Mouse (Mus musculus): ENCODE data around the gene Zc3h12a. TPM values are rescaled to one million over a fixed set of nuclear protein-coding genes. Genes with fewer than 3 reads are reported as not detected.

Zc3h12a gene
- polyA plus RNA-seq, 1 experiment from 2014 or later: 1.1 TPM

DNA sequence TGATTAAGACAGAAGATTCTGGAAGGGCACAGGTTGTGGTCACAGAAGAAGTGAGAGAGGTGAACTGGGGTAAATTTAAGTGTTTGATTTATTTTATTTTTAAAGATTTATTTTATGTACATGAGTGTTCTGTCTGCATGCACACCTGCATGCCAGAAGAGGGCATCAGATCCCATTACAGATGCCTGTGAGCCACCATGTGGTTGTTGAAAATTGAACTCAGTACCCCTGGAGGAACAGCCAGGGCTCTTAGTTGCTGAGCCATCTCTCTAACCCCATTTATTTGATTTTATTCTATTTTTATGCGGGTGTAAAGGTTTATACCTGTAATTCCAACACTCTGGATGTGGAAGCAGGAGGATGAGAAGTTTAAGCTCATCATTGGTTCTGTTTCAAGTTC, 40.1 kb upstream of the Zc3h12a start:
- Histone ChIP-seq H3K4me3 (ENCODE audit: control insufficient read depth in 1 of 2, insufficient read depth in 1 of 2, low read depth in 1 of 2, low read length in 2 of 2) (no peak overlapping the region), H3K4me2 (ENCODE audit: low read length) (no peak overlapping the region), H3K27ac (replicated peaks in 1 of 2; ENCODE audit: control insufficient read depth in 1 of 2, insufficient read depth in 1 of 2, low read depth in 2 of 2, low read length in 2 of 2) (no peak overlapping the region), H3K27me3 (ENCODE audit: control insufficient read depth, insufficient read depth, low read length) (peaks cover 5% of the 10 kb centered on the region; the same call in 1 of the 2 replicates), H3K9me3 (ENCODE audit: control insufficient read depth, low read length) (no peaks in the 10 kb centered on the region), H3K4me1 (ENCODE audit: control insufficient read depth in 2 of 2, insufficient read depth in 2 of 2, low read length in 2 of 2) (no peaks in the 10 kb centered on the region), H3K36me3 (ENCODE audit: control insufficient read depth, insufficient read depth, low read length) (no peaks in the 10 kb centered on the region), H3K9ac (ENCODE audit: low read length) (no peak overlapping the region)
- no peak for ATAC-seq (ENCODE audit: insufficient number of reproducible peaks, insufficient read depth, low FRiP score, low read depth)
- WGBS: 44% methylated on average over 1 of the region's 1 CpGs

DNA sequence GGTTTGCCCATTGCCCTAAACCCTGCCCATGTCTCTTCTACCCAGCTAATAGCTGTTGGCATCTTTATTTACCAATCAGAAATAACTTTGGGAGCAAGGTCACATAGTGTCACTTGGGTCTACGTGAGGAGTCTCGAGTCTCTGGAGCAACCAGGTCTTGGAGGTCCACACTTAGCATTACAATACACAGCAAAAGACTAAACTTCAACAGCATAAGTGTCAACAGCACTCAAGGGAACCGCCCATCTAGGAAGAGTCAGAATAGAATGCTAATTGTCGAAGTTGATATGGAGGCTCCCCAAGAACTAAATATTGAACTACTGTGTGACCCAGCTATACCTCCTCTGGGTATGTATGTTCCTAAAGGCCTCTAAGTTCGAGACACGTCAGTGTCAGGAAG, 37.2 kb upstream of the Zc3h12a start:
- H3K4me2 ChIP-seq (ENCODE audit: low read length): no peak overlapping the region
- H3K9me3 ChIP-seq (ENCODE audit: control insufficient read depth, low read length): no peaks in the 10 kb centered on the region
- no peak overlapping the region for H3K27ac ChIP-seq (replicated peaks in 1 of 2; ENCODE audit: control insufficient read depth in 1 of 2, insufficient read depth in 1 of 2, low read depth in 2 of 2, low read length in 2 of 2)
- H3K36me3 ChIP-seq (ENCODE audit: control insufficient read depth, insufficient read depth, low read length): no peaks in the 10 kb centered on the region
- no peak for ATAC-seq (ENCODE audit: insufficient number of reproducible peaks, insufficient read depth, low FRiP score, low read depth)
- H3K9ac ChIP-seq (ENCODE audit: low read length): no peak overlapping the region
- 76% methylated on average over 6 of the region's 6 CpGs for WGBS
- peaks cover 11% of the 10 kb centered on the region; the same call in 1 of the 2 replicates for H3K27me3 ChIP-seq (ENCODE audit: control insufficient read depth, insufficient read depth, low read length)
- no peak overlapping the region for H3K4me3 ChIP-seq (ENCODE audit: control insufficient read depth in 1 of 2, insufficient read depth in 1 of 2, low read depth in 1 of 2, low read length in 2 of 2)
- H3K4me1 ChIP-seq (ENCODE audit: control insufficient read depth in 2 of 2, insufficient read depth in 2 of 2, low read length in 2 of 2): no peaks in the 10 kb centered on the region

DNA sequence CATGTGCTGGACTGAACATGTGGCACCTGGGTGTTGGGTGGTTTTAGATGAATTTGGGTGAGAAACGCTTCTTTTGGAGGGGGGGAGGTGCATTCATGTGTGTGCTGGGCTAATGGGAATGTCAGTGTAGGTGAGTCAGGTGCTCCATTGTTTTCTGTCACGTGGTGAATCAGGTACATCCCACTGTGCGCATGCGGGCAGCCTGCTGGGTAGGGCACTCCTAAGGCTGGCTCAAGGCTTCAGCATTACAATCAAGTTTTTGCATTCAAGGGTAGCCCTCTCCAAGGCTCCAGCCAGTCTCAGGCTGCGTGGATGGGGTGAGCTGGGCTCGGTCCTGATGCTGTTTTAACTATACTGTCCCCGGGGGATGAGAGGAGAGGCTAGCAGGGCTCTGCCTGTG, 35.1 kb upstream of the Zc3h12a start:
- Histone ChIP-seq H3K27ac (replicated peaks in 1 of 2; ENCODE audit: control insufficient read depth in 1 of 2, insufficient read depth in 1 of 2, low read depth in 2 of 2, low read length in 2 of 2) (no peak overlapping the region), H3K9ac (ENCODE audit: low read length) (no peak overlapping the region), H3K4me1 (ENCODE audit: control insufficient read depth in 2 of 2, insufficient read depth in 2 of 2, low read length in 2 of 2) (no peaks in the 10 kb centered on the region), H3K4me2 (ENCODE audit: low read length) (no peak overlapping the region), H3K36me3 (ENCODE audit: control insufficient read depth, insufficient read depth, low read length) (no peaks in the 10 kb centered on the region), H3K9me3 (ENCODE audit: control insufficient read depth, low read length) (no peaks in the 10 kb centered on the region), H3K4me3 (ENCODE audit: control insufficient read depth in 1 of 2, insufficient read depth in 1 of 2, low read depth in 1 of 2, low read length in 2 of 2) (no peak overlapping the region), H3K27me3 (ENCODE audit: control insufficient read depth, insufficient read depth, low read length) (peaks cover 11% of the 10 kb centered on the region; the same call in 1 of the 2 replicates)
- ATAC-seq (ENCODE audit: insufficient number of reproducible peaks, insufficient read depth, low FRiP score, low read depth): no peak
- 47% methylated on average over 7 of the region's 7 CpGs for WGBS

DNA sequence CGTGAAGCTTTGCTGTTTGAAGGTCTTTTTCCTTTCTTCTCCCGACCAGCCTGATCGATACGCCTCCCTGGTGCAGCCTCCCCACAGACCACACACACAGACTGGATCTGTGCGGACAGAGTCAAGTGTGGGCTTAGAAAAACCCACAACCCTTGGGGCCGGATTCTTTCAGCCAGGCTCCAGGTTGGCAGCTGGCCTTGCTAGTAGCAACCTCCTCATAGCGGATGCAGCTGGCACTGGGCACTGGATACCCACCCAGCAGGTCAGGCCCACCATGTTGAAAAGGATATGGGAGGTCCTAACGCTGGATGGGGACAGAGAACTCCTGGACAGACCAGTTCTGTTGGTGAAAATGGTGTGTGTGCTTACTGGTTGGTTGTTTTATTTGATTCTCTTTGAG, 33.8 kb upstream of the Zc3h12a start:
- ATAC-seq (ENCODE audit: insufficient number of reproducible peaks, insufficient read depth, low FRiP score, low read depth): no peak
- no peak overlapping the region for H3K27ac ChIP-seq (replicated peaks in 1 of 2; ENCODE audit: control insufficient read depth in 1 of 2, insufficient read depth in 1 of 2, low read depth in 2 of 2, low read length in 2 of 2)

DNA sequence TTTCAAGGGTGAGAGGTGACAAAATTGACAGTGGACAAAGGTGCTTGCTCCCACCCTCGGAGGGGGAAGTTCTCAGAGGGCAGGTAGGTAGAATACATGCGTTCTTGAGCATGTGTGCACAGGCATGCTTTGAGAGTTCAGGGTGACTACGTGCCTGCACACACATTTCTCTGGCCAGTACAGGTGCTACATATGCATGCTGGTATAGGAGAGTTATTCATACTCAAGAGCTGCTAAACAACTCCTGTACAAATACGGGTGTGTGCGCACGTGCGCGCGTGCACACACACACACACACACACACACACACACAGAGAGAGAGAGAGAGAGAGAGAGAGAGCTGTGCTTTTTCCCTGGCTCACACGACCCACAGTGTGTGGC, 33.3 kb upstream of the Zc3h12a start:
- no peaks in the 10 kb centered on the region for H3K36me3 ChIP-seq (ENCODE audit: control insufficient read depth, insufficient read depth, low read length)
- no peaks in the 10 kb centered on the region for H3K4me1 ChIP-seq (ENCODE audit: control insufficient read depth in 2 of 2, insufficient read depth in 2 of 2, low read length in 2 of 2)
- H3K27me3 ChIP-seq (ENCODE audit: control insufficient read depth, insufficient read depth, low read length): peaks cover 11% of the 10 kb centered on the region; the same call in 1 of the 2 replicates
- H3K4me2 ChIP-seq (ENCODE audit: low read length): no peak overlapping the region
- WGBS: 69% methylated on average over 10 of the region's 10 CpGs
- no peak overlapping the region for H3K9ac ChIP-seq (ENCODE audit: low read length)
- H3K4me3 ChIP-seq (ENCODE audit: control insufficient read depth in 1 of 2, insufficient read depth in 1 of 2, low read depth in 1 of 2, low read length in 2 of 2): no peak overlapping the region
- no peak overlapping the region for H3K27ac ChIP-seq (replicated peaks in 1 of 2; ENCODE audit: control insufficient read depth in 1 of 2, insufficient read depth in 1 of 2, low read depth in 2 of 2, low read length in 2 of 2)
- H3K9me3 ChIP-seq (ENCODE audit: control insufficient read depth, low read length): no peaks in the 10 kb centered on the region
- no peak for ATAC-seq (ENCODE audit: insufficient number of reproducible peaks, insufficient read depth, low FRiP score, low read depth)

More for the DNA sequence above, 33.8 kb upstream of the Zc3h12a start:
- Histone ChIP-seq H3K4me2 (ENCODE audit: low read length) (no peak overlapping the region), H3K9ac (ENCODE audit: low read length) (no peak overlapping the region), H3K27me3 (ENCODE audit: control insufficient read depth, insufficient read depth, low read length) (peaks cover 11% of the 10 kb centered on the region; the same call in 1 of the 2 replicates), H3K4me3 (ENCODE audit: control insufficient read depth in 1 of 2, insufficient read depth in 1 of 2, low read depth in 1 of 2, low read length in 2 of 2) (no peak overlapping the region), H3K4me1 (ENCODE audit: control insufficient read depth in 2 of 2, insufficient read depth in 2 of 2, low read length in 2 of 2) (no peaks in the 10 kb centered on the region), H3K36me3 (ENCODE audit: control insufficient read depth, insufficient read depth, low read length) (no peaks in the 10 kb centered on the region), H3K9me3 (ENCODE audit: control insufficient read depth, low read length) (no peaks in the 10 kb centered on the region)
- 62% methylated on average over 8 of the region's 8 CpGs for WGBS

DNA sequence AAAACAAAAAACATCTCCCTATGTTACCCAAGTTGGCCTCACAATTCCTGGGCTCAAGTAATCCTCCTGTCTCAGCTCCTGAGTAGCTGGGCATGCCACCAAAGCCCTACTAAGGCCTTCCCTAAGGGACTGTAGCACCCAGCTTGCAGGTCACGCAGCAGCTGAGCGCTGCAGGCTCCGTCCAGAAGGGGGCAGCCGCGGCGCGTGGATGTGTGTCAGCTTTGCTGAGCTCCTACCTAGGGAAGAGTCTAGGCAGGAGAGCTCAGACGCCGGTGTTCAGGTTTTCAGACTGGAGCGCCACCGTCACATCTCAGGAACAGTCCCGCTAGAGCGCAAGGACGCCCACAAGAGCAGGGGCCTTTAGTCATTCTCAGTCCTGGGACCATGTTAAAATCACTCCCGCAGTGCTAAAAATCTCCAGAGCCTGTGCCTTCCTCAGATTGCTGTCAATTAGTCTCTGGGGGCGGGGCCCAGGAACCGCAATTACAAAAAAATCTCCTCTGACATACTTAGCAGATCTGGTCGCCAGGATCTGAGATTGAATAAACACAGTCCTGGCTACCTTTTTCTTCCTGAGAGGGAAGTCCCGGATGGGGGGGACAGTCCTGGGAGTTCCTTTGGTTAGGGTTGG, 32.8 kb upstream of the Zc3h12a start:
- Histone ChIP-seq H3K27ac (replicated peaks in 1 of 2; ENCODE audit: control insufficient read depth in 1 of 2, insufficient read depth in 1 of 2, low read depth in 2 of 2, low read length in 2 of 2) (no peak overlapping the region), H3K36me3 (ENCODE audit: control insufficient read depth, insufficient read depth, low read length) (no peaks in the 10 kb centered on the region), H3K4me2 (ENCODE audit: low read length) (peak overlapping the region; percentile 40), H3K9ac (ENCODE audit: low read length) (no peak overlapping the region), H3K27me3 (ENCODE audit: control insufficient read depth, insufficient read depth, low read length) (peaks cover 11% of the 10 kb centered on the region; the same call in 1 of the 2 replicates), H3K9me3 (ENCODE audit: control insufficient read depth, low read length) (no peaks in the 10 kb centered on the region), H3K4me3 (ENCODE audit: control insufficient read depth in 1 of 2, insufficient read depth in 1 of 2, low read depth in 1 of 2, low read length in 2 of 2) (no peak overlapping the region), H3K4me1 (ENCODE audit: control insufficient read depth in 2 of 2, insufficient read depth in 2 of 2, low read length in 2 of 2) (no peaks in the 10 kb centered on the region)
- no peak for ATAC-seq (ENCODE audit: insufficient number of reproducible peaks, insufficient read depth, low FRiP score, low read depth)
- WGBS: 6% methylated on average over 19 of the region's 19 CpGs

DNA sequence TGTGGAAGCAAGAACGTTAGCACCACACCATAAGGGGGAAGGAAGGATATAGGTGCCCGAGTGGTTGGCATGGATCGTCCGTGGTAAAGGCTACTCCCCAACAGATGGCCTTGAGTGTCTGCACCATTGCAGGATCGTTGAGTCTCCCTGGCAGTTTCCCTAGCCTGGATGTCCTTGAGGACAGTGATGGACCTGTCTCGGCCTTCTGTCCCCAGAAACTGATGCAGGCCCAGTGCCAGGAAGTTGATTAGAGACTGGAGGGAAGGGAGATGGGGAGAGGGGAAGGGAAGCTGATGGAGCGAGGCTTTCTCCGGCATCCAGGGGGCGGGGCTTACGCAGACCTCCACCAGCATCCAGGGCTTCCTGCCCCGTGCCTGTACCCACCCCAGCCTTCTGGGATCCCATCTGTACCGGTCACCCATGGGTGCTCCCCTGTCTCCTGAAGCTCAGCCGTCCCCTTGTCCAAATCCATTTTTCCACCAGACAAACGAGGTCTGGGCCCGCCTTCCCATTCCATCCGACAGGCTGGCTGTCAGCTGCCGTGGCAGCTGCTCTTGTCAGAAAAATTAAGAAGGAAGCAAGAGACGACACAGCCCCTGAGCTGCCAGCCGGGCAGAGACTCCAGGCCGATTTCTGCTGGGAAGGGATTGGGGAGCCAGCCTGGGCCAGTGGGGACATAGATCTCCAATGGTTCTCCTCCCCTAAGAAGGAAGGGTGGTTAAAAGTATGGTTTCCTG, 31.1 kb upstream of the Zc3h12a start:
- 52% methylated on average over 20 of the region's 20 CpGs for WGBS
- Histone ChIP-seq H3K4me3 (ENCODE audit: control insufficient read depth in 1 of 2, insufficient read depth in 1 of 2, low read depth in 1 of 2, low read length in 2 of 2) (no peak overlapping the region), H3K4me1 (ENCODE audit: control insufficient read depth in 2 of 2, insufficient read depth in 2 of 2, low read length in 2 of 2) (no peaks in the 10 kb centered on the region), H3K4me2 (ENCODE audit: low read length) (no peak overlapping the region), H3K27me3 (ENCODE audit: control insufficient read depth, insufficient read depth, low read length) (peaks cover 11% of the 10 kb centered on the region; the same call in 1 of the 2 replicates), H3K9ac (ENCODE audit: low read length) (no peak overlapping the region), H3K27ac (replicated peaks in 1 of 2; ENCODE audit: control insufficient read depth in 1 of 2, insufficient read depth in 1 of 2, low read depth in 2 of 2, low read length in 2 of 2) (no peak overlapping the region), H3K9me3 (ENCODE audit: control insufficient read depth, low read length) (no peaks in the 10 kb centered on the region), H3K36me3 (ENCODE audit: control insufficient read depth, insufficient read depth, low read length) (no peaks in the 10 kb centered on the region)
- ATAC-seq (ENCODE audit: insufficient number of reproducible peaks, insufficient read depth, low FRiP score, low read depth): no peak
